In genomic region chrX:41507959-41508358, GRCm38 (mm10) we compare ENCODE assay signal across 16 mouse cellular contexts.
"Had no signal": no experiment of that assay in that cellular context is flagged by ENCODE, and none has a peak within 500 bp of the region (broad histone marks: within the 10 kb centered on the region; RNA-seq: fewer than 3 reads in every experiment).

No protein-coding gene starts in this region.

- H3K4me1 ChIP-seq: liver, embryonic 13.5 days; megakaryocyte, embryonic 14.5 days; midbrain, embryonic 10.5 days had no signal

- H3K36me3 ChIP-seq: liver, embryonic 13.5 days; midbrain, embryonic 10.5 days; midbrain, embryonic 13.5 days had no signal

- H3K9me3 ChIP-seq: liver, embryonic 13.5 days; megakaryocyte, embryonic 14.5 days; midbrain, embryonic 10.5 days; midbrain, embryonic 13.5 days had no signal

- ATAC-seq: midbrain, embryonic 13.5 days had no signal

- H3K4me2 ChIP-seq: liver, embryonic 13.5 days; midbrain, embryonic 13.5 days had no signal

- DNase-seq: kidney, postnatal 25 days; liver, embryonic 13.5 days; lung, adult 2 months; lung, postnatal 14 days; lung, postnatal 4 days; right cerebral cortex, adult 18-20 months; right cerebral cortex, postnatal 14 days; right cerebral cortex, postnatal 4 days; thymus, adult 2 months; thymus, postnatal 14 days; thymus, postnatal 4 days had no signal

- H3K9ac ChIP-seq: liver, embryonic 13.5 days; midbrain, embryonic 13.5 days had no signal

- H3K27ac ChIP-seq: kidney, postnatal 0 days; liver, embryonic 13.5 days; midbrain, embryonic 10.5 days; midbrain, embryonic 13.5 days; stomach, postnatal 0 days had no signal

- H3K27me3 ChIP-seq: liver, embryonic 13.5 days; midbrain, embryonic 13.5 days had no signal

- H3K4me3 ChIP-seq: liver, embryonic 13.5 days; megakaryocyte, embryonic 14.5 days; midbrain, embryonic 10.5 days; midbrain, embryonic 13.5 days had no signal
